Mouse (Mus musculus): ENCODE results near the gene Nos2. TPM values are rescaled to one million over a fixed set of nuclear protein-coding genes. Genes with fewer than 3 reads are reported as not detected.

Gene Nos2
- total and polyA plus RNA-seq, 3 experiments, result not detected

GRCm38 (mm10) chr11:78980083-78980634 lies 59.6 kb downstream of the Nos2 start:
- peak; percentile 89 for DNase-seq (ENCODE audit: low read depth, low spot score)
- peak overlapping the region; percentile 80 for H3K27ac ChIP-seq (ENCODE audit: control insufficient read depth, low read depth, low read length)
- H3K79me2 ChIP-seq (ENCODE audit: control insufficient read depth, insufficient read depth, low read length, poor library complexity), result peaks cover 48% of the 10 kb centered on the region
- peaks cover 30 to 36% of the 10 kb centered on the region in 2 experiments for H3K4me1 ChIP-seq (ENCODE audit: control insufficient read depth in 1 of 2, insufficient read depth in 2 of 2, low read length in 2 of 2)
- no peaks in the 10 kb centered on the region for H3K9me3 ChIP-seq (replicated peaks; ENCODE audit: insufficient read depth, low read length)
- H3K4me3 ChIP-seq (ENCODE audit: control insufficient read depth in 1 of 2, insufficient read depth in 1 of 2, low read depth in 2 of 2, low read length in 2 of 2), result peak overlapping the region in 1 of 2 experiments; percentile 1; a peak in 1 of 4 replicates
- H3K9ac ChIP-seq (ENCODE audit: control insufficient read depth, low read depth, low read length, poor library complexity, severe bottlenecking), result peak overlapping the region; percentile 25; the same call in 1 of the 2 replicates
- H3K36me3 ChIP-seq (ENCODE audit: control insufficient read depth in 1 of 2, insufficient read depth in 2 of 2, low read length in 2 of 2), result peaks cover 15 to 34% of the 10 kb centered on the region in 2 experiments
- no peaks in the 10 kb centered on the region for H3K27me3 ChIP-seq (ENCODE audit: control insufficient read depth in 1 of 2, insufficient read depth in 2 of 2, low read length in 2 of 2)
- TF ChIP-seq CHD2 (IDR thresholded peaks at IDR 0.05; ENCODE audit: low read length), result no peak; the same call in none of the 2 replicates
- TF ChIP-seq MXI1 (IDR thresholded peaks at IDR 0.05; ENCODE audit: low read depth, low read length), result no peak
- no peak for TF ChIP-seq ZC3H11A (IDR thresholded peaks at IDR 0.05; ENCODE audit: low read depth, low read length)
- peak; percentile 49; the same call in 1 of the 2 replicates for TF ChIP-seq JUND (IDR thresholded peaks at IDR 0.05; ENCODE audit: low read depth, low read length)
- TF ChIP-seq EP300 (IDR thresholded peaks at IDR 0.05; ENCODE audit: low read depth in 1 of 2, low read length in 2 of 2), result peak; percentile 99
- TF ChIP-seq POLR2AphosphoS2 (IDR thresholded peaks at IDR 0.05; ENCODE audit: low read length), result no peak; the same call in 1 of the 2 replicates
- TF ChIP-seq NRF1 (IDR thresholded peaks at IDR 0.05; ENCODE audit: insufficient read depth, low read depth, low read length, poor library complexity, severe bottlenecking), result no peak
- peak; percentile 67 for TF ChIP-seq TBP (IDR thresholded peaks at IDR 0.05; ENCODE audit: low read depth, low read length)
- TF ChIP-seq TCF12 (IDR thresholded peaks at IDR 0.05; ENCODE audit: low read depth, low read length), result peak; percentile 99
- no peak for TF ChIP-seq ELF1 (IDR thresholded peaks at IDR 0.05; ENCODE audit: low read depth, low read length)
- TF ChIP-seq ETS1 (IDR thresholded peaks at IDR 0.05; ENCODE audit: low read depth, low read length), result peak; percentile 93
- TF ChIP-seq MYB (IDR thresholded peaks at IDR 0.05; ENCODE audit: low read depth, low read length), result peak; percentile 91
- 0 out of 2 replicates have a peak, but pooled peaks have one; percentile 5 for TF ChIP-seq MAX (IDR thresholded peaks at IDR 0.05; ENCODE audit: low read length)
- TF ChIP-seq POLR2AphosphoS5 (IDR thresholded peaks at IDR 0.05; ENCODE audit: borderline replicate concordance, low read depth, low read length), result no peak
- TF ChIP-seq POLR2A (IDR thresholded peaks at IDR 0.05; ENCODE audit: control insufficient read depth in 1 of 2, insufficient read depth in 1 of 2, low read depth in 1 of 2, low read length in 2 of 2, poor library complexity in 1 of 2), result peak in 1 of 2 experiments; percentile 38; a peak in 2 of 4 replicates
- no peak for TF ChIP-seq MAZ (IDR thresholded peaks at IDR 0.05; ENCODE audit: low read depth, low read length)
- no peak for TF ChIP-seq MYC (IDR thresholded peaks at IDR 0.05; ENCODE audit: low read depth, low read length)
- TF ChIP-seq KAT2A (conservative IDR thresholded peaks at IDR 0.05; ENCODE audit: low read depth, low read length), result peak; percentile 26; the same call in 1 of the 2 replicates
- no peak for TF ChIP-seq UBTF (IDR thresholded peaks at IDR 0.05; ENCODE audit: borderline replicate concordance, insufficient read depth, low read depth, low read length)
- no peak for TF ChIP-seq E2F4 (IDR thresholded peaks at IDR 0.05; ENCODE audit: borderline replicate concordance, low read depth, low read length)
- TF ChIP-seq ZNF384 (IDR thresholded peaks at IDR 0.05; ENCODE audit: low read depth, low read length), result peak; percentile 86
- TF ChIP-seq ZMIZ1 (IDR thresholded peaks at IDR 0.05; ENCODE audit: low read depth, low read length), result no peak
- TF ChIP-seq GABPA (IDR thresholded peaks at IDR 0.05; ENCODE audit: low read depth, low read length), result no peak
- no peak for TF ChIP-seq SMC3 (IDR thresholded peaks at IDR 0.05; ENCODE audit: low read depth, low read length)
- no peak for TF ChIP-seq RAD21 (IDR thresholded peaks at IDR 0.05; ENCODE audit: low read depth, low read length)
- peak; percentile 94 for TF ChIP-seq TAL1 (IDR thresholded peaks at IDR 0.05; ENCODE audit: low read length)
- 0 out of 2 replicates have a peak, but pooled peaks have one; percentile 19 for TF ChIP-seq MEF2A (IDR thresholded peaks at IDR 0.05; ENCODE audit: extremely low read depth, insufficient replicate concordance, low read depth, low read length, poor library complexity, severe bottlenecking)
- TF ChIP-seq GATA1 (IDR thresholded peaks at IDR 0.05; ENCODE audit: low read depth, low read length), result peak; percentile 99
- no peak for TF ChIP-seq USF1 (IDR thresholded peaks at IDR 0.05; ENCODE audit: low read depth, low read length)
- no peak for TF ChIP-seq NELFE (IDR thresholded peaks at IDR 0.05; ENCODE audit: low read depth, low read length)
- TF ChIP-seq CHD1 (IDR thresholded peaks at IDR 0.05; ENCODE audit: low read depth, low read length), result 0 out of 2 replicates have a peak, but pooled peaks have one; percentile 71
- TF ChIP-seq HCFC1 (IDR thresholded peaks at IDR 0.05; ENCODE audit: low read depth, low read length), result 0 out of 2 replicates have a peak, but pooled peaks have one; percentile 22
- peak; percentile 86 for TF ChIP-seq SIN3A (IDR thresholded peaks at IDR 0.05; ENCODE audit: low read length)
- no peak for TF ChIP-seq MAFK (IDR thresholded peaks at IDR 0.05; ENCODE audit: borderline replicate concordance, low read depth, low read length)
- TF ChIP-seq USF2 (IDR thresholded peaks at IDR 0.05; ENCODE audit: borderline replicate concordance in 1 of 2, insufficient read depth in 1 of 2, low read depth in 1 of 2, low read length in 2 of 2), result no peak
- no peak; the same call in 1 of the 2 replicates for TF ChIP-seq BHLHE40 (IDR thresholded peaks at IDR 0.05; ENCODE audit: borderline replicate concordance, low read depth, low read length)
